Mouse (Mus musculus): ENCODE measurements around the gene Gtf2h2.

DNA sequence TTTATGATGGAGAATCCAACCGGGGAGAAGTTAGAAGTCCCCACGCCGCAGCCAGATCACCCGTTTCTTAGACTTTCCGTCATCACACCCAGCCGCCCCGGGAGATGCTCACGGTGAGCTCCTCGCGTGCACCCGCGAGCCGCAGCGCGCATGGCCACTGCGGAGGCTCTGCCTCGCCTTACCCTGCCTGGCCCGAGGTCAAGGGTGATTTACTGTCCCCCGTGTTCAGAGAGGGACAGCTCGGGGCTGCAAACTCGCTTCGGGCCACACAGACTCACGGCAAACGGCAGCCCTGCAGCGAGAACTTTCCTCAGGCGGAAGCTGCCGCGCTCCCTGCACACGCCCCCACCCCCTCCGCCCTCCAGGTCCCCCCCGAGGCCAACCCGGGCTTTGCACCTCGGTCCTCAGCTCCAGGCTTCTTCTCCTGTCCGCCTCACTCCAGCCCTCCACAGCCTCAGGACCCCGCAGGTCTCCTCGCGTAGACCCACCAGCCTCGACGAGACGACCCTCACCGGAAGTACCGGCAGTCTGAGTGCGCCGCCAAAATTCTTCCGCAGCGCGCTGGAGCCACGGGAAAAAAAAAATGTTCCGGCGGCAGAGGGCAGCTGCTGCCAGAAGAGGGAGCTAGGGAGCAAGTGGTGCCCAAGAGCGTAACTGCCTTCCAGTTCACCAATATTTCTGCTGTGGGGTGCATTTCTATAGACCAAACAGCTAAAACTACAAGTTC lies at the start of gene Gtf2h2:
- TF ChIP-seq CTCF (conservative IDR thresholded peaks at IDR 0.05; ENCODE audit: low read length) (peak; percentile 92), POU5F1 (IDR thresholded peaks at IDR 0.05; ENCODE audit: borderline replicate concordance, low read length) (no peak)

All from E14TG2a.4 (cell line).